Mouse (Mus musculus): ENCODE measurements around the gene Gm21788. TPM values are rescaled to one million over a fixed set of nuclear protein-coding genes. Genes with fewer than 3 reads are reported as not detected.
"Not testable (repeated sequence)": the region's sequence is repeated elsewhere in the genome, so short reads cannot be mapped to it uniquely, and the experiment has no call there.

Gene Gm21788
- total RNA-seq (2021), result not detected in 2 replicates
- long read RNA-seq, result 0 reads

GRCm38 (mm10) chrY:7404710-7405109 lies at the start of gene Gm21788:
Gene Gm21788, plus strand, starts transcription at chrY:7405010.
- not testable (repeated sequence) for DNase-seq

Other genes with a start within 250 kb of the Gm21788 start
- not detected in 2 replicates for gene Gm21244, start 235.7 kb upstream of the Gm21788 start, total RNA-seq (2021)
- not detected in 2 replicates for gene Gm28998, start 151.2 kb upstream of the Gm21788 start, total RNA-seq (2021)
- gene Gm20826, start 233.5 kb downstream of the Gm21788 start, total RNA-seq (2021), result not detected in 2 replicates